Mouse (Mus musculus) ES-E14 (cell line): Measurements from ENCODE around the gene Gm20661.

ENCODE experiments used
- ZC3H11A ChIP-seq: IDR thresholded peaks from 2 replicates; pipeline ENCODE4 v1.6.1; 2012; ENCODE audit warnings: low read depth, mild to moderate bottlenecking, inconsistent platforms, low read length, borderline replicate concordance
- ZNF384 ChIP-seq: IDR thresholded peaks from 2 replicates; pipeline ENCODE4 v1.6.1; 2012; ENCODE audit warnings: low read depth, low read length, inconsistent platforms

GRCm38 (mm10) chr9:107935790-107936214 is 47.1 kb upstream of the Gm20661 start:
- TF ChIP-seq ZNF384 (no peak), ZC3H11A (no peak)
